Mouse (Mus musculus): Measurements from ENCODE around the gene Tmtc1.

Gene Tmtc1

GRCm38 (mm10) chr6:148443726-148444701, at the start of gene Tmtc1:
Tmtc1 (minus strand) TSS chr6:148444389.
- DNase-seq (ENCODE audit: low spot score): no peak

DNA sequence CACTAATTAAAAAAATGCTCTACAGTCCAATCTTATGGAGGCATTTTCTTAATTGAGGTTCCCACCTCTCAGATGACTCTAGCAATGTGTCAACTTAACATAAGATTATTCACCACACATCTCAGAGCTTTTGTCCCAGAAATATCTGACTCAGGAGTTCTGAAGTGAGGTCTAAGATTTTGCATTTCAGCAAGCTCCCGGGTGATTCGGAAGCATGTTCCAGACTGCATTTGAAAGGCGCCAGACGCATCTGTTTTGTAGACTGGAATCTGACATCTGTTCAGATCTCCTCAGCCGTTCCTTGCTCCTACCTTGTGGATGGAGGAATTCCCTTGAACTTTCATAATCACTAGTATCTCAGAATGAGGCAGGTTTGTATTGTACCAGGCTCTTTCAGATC, 47.7 kb upstream of the Tmtc1 start:
- DNase-seq (ENCODE audit: low spot score): no peak

- no peak for DNase-seq (ENCODE audit: low spot score)
Observed at GRCm38 (mm10) chr6:148486756-148487155, 42.6 kb upstream of the Tmtc1 start.

- DNase-seq (ENCODE audit: low spot score): no peak
Observed at GRCm38 (mm10) chr6:148481894-148482293, 37.7 kb upstream of the Tmtc1 start.

DNA sequence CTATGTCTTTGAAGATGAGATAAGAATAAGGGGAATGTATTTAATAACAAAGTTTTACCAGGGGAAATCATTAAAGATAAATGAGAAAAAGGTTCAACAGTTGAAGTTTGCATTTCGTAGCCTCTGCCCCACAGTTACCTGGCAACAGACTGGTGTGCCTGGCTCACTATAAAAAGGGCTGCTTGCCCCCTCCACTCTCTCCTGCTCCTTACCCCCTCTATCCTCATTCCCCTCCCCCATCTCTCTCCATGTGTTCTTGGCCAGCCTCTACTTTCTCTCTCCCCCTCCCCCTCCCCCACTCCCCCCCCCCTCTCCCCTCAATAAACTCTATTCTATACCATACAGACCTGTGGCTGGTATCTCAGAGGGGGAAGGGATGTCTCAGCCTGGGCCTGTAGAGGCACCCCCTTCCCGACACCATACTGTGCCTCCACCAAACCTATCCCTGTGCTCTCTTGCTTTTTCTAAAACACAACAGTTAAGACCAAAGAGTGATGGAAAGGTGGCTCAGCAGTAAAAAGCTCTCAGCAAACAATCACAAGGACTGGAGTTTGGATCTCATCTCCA, 35.6 kb upstream of the Tmtc1 start:
- no peak for DNase-seq (ENCODE audit: low spot score)

DNA sequence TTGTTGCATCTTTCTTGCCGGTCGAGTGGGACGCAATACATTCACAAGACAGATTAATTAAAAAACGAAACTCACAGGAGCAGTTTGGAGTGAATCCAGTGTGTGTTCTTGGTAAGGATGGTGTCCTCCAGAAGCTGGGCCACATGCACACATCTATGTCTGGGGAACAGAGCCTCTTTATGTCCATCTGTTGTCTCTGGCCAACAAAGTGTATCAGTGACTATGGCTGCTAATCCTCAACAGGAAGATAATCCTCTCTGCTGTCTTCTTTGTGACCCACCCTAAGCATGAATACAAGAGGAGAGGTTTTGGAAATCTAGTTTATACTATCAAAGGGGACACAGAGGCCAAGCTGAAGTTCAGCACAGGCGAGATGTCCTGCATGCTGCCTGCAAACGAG, 34.2 kb upstream of the Tmtc1 start:
- no peak for DNase-seq (ENCODE audit: low spot score)

GRCm38 (mm10) chr6:148472289-148472688, 28.1 kb upstream of the Tmtc1 start:
- no peak for DNase-seq (ENCODE audit: low spot score)

DNA sequence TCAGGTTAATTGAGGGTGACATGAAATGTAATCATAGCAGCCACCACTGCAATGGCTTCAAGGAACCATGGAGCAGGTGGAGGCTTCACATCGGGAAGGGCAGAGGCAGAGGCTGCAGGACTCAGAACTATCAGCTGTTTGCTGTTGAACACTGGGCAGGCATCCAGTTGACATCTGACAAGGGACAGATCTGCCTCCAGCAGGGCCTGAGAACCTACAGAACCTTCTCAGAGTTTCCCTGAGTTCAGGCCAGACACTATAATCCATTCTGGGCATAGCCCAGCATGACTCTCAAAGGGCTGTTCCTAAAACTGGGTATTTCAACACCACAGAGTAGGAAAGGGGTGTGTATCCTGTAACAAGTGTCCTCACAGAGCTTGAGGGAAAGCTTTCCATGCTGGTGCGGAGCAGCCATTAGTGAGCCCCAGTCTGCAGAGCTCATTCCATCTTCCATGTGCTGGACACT, 23.8 kb upstream of the Tmtc1 start:
- DNase-seq (ENCODE audit: low spot score): no peak

DNA sequence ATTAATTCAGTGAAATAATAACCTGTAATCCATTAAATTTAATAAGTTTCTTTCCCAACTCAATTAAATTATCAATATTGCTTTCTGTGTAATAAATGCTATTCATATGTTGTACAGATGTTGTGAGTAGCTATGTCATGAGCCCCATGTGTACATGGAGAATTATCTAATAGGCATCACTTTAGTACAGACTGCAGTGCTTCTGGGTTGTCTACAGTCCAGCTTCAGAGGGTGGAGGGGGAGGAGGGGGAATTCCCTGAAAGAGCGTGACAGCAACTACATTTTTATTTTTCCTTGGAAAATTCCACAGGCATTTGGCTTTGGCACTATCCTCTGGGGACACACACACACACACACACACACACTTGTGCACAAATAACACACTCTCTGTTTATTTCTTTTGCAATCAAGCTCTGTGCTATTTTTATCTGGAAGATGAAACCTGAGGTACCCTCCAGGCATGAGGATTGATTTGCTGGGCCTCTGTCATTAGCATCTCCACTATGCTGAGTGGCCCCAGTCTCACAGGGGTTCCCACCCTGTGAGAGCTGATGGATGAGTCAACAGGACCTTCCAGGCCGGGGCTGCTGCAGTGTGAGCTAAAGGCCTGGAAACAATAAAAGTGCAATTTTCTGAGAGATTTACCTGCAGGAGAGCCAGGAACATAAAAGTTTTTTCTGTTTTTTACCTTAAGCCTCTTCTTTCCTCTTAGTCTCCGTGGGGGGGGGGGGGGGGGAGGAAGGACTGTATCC, 23.2 kb upstream of the Tmtc1 start:
- DNase-seq (ENCODE audit: low spot score): no peak

- DNase-seq (ENCODE audit: low spot score): no peak
Observed at GRCm38 (mm10) chr6:148459636-148460035, 15.4 kb upstream of the Tmtc1 start.

DNA sequence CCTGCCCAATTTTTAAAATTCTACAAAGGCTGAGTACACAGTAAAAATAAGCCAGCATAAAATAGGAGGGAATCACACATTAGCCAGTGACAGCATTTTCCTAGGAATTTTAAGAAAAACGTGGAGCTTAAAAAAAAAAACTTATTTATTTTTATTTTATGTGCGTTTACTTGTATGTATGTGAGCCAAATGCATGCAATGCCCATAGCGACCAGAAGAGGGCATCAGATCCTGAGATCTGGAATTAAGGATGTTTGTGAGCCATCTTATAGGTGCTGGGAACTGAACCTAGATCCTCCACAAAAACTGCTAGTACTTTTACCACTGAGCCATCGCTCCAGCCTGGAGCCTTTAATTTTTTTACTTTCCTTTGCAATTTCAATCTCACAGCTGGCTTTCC, 11.3 kb upstream of the Tmtc1 start:
- no peak for DNase-seq (ENCODE audit: low spot score)

DNA sequence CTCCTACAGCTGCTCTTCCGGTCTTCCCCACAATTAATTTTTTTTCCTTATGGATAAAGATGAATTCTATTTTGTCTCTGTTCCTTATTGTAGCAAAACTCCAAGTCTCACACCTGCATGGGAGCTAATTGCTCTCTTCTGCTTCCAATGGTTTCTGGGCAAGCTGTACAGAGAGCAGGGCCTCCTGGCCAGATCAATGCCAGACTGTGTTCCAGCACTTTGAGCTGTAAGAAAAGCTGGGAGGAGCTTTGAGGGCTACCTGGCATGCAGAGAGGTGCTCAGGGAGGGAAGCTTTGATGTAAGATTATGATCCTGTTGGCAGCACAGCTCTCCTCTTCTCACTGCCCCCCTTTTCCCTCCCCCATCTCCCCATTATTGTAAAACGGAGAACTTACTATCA, 10.6 kb upstream of the Tmtc1 start:
- DNase-seq (ENCODE audit: low spot score): no peak

DNA sequence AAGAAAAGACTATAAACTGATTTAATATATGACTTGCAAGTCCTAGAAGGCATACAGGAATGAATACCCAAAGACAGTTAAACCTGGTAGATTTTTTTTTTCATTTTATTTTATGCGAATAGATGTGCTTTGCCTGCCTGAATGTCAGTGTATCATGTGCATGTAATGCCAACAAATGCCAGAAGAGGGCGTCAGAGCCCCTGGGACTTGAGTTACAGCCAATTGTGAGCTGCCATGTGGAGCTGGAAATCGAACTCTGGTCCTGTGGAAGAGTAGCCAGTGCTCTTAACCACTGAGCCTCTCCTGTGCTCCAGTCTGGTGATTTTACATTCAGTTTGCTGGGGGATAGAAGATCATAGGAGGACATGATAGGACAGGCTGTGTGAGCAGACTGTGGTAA, 4.0 kb upstream of the Tmtc1 start:
- no peak for DNase-seq (ENCODE audit: low spot score)

DNA sequence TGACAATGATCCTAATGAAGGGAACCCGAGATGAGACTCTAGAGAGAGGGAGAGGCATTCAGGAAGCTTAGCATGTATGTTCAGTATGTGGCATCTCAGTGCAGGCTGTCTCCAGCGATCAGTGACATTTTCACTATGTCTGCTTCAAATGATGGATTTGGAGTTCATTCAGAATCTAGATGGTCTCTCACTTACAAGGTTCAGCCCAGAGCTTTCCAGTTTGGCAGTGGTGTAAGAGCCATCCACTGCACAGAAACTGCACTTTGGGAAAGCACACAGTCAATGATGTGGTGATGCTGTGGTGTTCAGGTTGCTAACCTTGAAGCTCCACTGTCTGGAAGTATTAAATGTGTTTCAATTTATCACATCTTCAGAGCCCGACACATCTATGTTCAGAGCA, 1.9 kb upstream of the Tmtc1 start:
- DNase-seq (ENCODE audit: low spot score): no peak

GRCm38 (mm10) chr6:148444796-148445195, 607 bp upstream of the Tmtc1 start:
- DNase-seq (ENCODE audit: low spot score): no peak

GRCm38 (mm10) chr6:148443291-148443725, 881 bp downstream of the Tmtc1 start:
- DNase-seq (ENCODE audit: low spot score): no peak

GRCm38 (mm10) chr6:148442671-148443290, 1.4 kb downstream of the Tmtc1 start:
- DNase-seq (ENCODE audit: low spot score): no peak

GRCm38 (mm10) chr6:148441871-148442270, 2.3 kb downstream of the Tmtc1 start:
- DNase-seq (ENCODE audit: low spot score): no peak

DNA sequence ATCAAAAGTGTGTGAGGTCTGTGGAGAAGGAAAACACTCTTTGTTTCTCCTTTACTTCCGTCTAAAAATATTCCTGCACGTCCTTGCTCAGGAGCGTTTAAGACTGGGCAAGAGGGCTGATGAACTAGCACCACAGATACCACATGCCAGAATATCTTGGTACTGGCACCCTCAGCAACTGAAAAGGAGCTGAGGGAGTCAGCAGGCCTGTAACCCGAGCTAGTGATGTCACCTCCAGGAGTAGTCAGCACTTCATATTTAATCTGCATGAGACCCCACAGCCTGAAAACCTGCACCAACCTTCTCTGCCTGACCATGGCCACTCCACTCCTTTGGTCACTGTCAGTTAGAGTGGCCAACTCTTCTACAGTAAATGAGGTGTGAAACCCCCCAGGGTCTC, 5.1 kb downstream of the Tmtc1 start:
- DNase-seq (ENCODE audit: low spot score): no peak

DNA sequence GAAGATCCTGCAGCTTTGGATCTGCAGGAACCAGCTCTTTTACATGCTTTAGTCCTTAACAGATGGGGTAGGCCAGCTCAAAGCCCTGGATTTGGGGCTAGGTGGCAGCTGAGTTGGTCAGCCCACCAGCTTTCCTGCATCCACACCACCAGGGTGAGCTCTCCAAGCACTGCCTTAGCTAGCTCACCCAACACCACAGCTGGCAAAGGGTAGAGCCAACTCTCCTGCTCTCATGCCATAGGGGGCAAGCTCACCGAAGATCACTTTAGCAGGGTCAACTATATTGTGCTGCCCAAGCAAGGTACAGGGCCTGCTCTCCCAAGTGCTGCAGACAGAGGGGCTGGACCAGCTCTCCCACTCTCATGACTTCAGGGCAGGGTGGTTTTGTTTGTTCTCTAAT, 6.6 kb downstream of the Tmtc1 start:
- DNase-seq (ENCODE audit: low spot score): no peak

DNA sequence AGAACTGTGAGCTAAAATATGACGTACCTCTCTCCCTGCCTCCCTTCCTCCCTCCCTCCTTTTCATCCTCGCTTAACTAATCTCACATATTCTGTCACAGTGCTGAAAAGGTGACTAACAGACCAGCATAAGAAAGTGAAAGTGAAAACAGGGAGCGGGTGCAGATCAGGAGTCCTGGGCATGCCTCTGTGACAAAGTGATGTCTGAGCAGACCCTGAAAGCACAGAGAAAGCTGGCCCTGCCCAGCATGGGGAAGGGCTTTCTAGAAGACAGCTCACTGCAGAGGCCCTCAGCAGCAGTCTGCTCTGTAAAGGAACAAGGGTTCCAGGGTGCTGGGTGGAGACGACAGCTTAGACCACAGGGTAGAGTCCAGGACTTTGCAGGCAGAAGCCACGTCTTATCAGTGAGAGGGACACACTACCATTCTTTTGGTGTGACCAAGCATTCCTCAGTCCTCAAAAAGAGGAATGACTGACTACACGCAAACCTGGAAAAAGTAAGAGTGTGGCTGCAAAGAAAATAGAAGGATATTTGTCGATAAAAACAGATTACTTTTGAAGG, 7.7 kb downstream of the Tmtc1 start:
- no peak for DNase-seq (ENCODE audit: low spot score)

- DNase-seq (ENCODE audit: low spot score): no peak
Observed at GRCm38 (mm10) chr6:148421577-148421976, 22.6 kb downstream of the Tmtc1 start.
